Mouse (Mus musculus) forebrain, embryonic 12.5 days (tissue): ENCODE results near the gene Tgfb1. TPM values are rescaled to one million over a fixed set of nuclear protein-coding genes. Genes with fewer than 3 reads are reported as not detected.
"Not testable (repeated sequence)": the region's sequence is repeated elsewhere in the genome, so short reads cannot be mapped to it uniquely, and the experiment has no call there.

Source experiments
- ATAC-seq: fragments of 200-750 bp; cut with Nextera tagmentation; 2 replicates; pipeline ENCODE4 v1.8.0; 2017; ENCODE audit warnings: moderate TSS enrichment; ENCODE audit not compliant: low FRiP score
- H3K27ac ChIP-seq: fragments of 300-500 bp; sonication (generic); 2 replicates; pipeline ENCODE4 v1.5.1; 2016; ENCODE audit warnings: mild to moderate bottlenecking
- H3K27me3 ChIP-seq: fragments of 300-500 bp; sonication (generic); 2 replicates; pipeline ENCODE4 v1.6.1; 2016; ENCODE audit warnings: mild to moderate bottlenecking
- H3K36me3 ChIP-seq: fragments of 300-500 bp; sonication (generic); replicated peaks from 2 replicates; pipeline ENCODE4 v1.6.1; 2016; ENCODE audit warnings: mild to moderate bottlenecking
- H3K4me1 ChIP-seq: fragments of 300-500 bp; sonication (generic); 2 replicates; pipeline ENCODE4 v1.6.1; 2016
- H3K4me2 ChIP-seq: fragments of 300-500 bp; sonication (generic); 2 replicates; pipeline ENCODE4 v1.6.1; 2016; ENCODE audit warnings: mild to moderate bottlenecking, moderate library complexity
- H3K4me3 ChIP-seq: fragments of 300-500 bp; sonication (generic); replicated peaks from 2 replicates; pipeline ENCODE4 v1.5.1; 2016; ENCODE audit warnings: mild to moderate bottlenecking
- H3K9ac ChIP-seq: fragments of 300-500 bp; sonication (generic); 2 replicates; pipeline ENCODE4 v1.6.1; 2016; ENCODE audit warnings: mild to moderate bottlenecking
- H3K9me3 ChIP-seq: fragments of 300-500 bp; sonication (generic); 2 replicates; pipeline ENCODE4 v1.6.1; 2016
- WGBS: fragments of 180-500 bp; shearing (Covaris S2); methylation state at CpG from one replicate; pipeline ENCODE4 v1.1.7; 2016; 5-methylcytosine and 5-hydroxymethylcytosine counted together
- polyA plus RNA-seq: library from polyadenylated mRNA; unstranded; fragments of >200 nt; fragmentation: Nextera tagmentation; extraction: Ambion mirVana; gene quantifications from 2 replicates; pipeline ENCODE4 v1.2.1, GENCODE M21; 2016

The Tgfb1 gene
- polyA plus RNA-seq, 1 experiment from 2014 or later: 1.3 TPM

DNA sequence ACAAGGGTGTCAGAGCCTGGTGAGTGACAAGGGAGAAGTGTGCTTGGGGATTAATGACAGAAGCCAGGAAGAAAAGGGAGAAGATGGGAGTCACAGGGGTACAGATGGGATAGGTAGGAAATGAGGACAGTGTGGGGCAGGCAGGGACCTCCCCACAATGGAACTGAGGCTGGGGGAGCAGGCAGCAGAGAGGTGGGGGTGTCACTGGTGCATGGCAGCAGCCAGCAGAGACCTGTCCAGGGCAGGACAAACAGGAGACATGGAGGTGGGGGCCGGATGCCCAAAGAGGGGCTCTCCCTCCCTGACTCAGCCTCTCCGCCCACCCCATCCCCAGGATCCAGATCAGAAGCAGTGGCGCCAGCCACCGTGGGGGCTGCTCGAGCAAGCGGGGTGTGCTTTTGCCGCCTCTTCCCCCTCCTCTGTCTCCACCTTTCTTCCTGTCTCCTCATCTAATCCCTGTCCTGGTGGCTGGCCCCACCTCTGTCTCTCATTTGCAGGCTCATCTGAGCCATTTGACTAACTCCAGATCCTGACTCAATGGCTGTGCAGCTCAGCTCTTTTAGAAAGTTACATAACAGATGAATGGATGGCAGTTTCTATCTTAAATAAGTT is 23.8 kb downstream of the Tgfb1 start:
- 8% methylated on average over 6 of the region's 7 CpGs for WGBS
- no peak overlapping the region for H3K4me2 ChIP-seq

GRCm38 (mm10) chr7:25711165-25711564 is 24.4 kb downstream of the Tgfb1 start:
- 69% methylated on average over 5 of the region's 5 CpGs for WGBS
- H3K4me1 ChIP-seq: peaks cover 25% of the 10 kb centered on the region
- no peak overlapping the region for H3K9ac ChIP-seq
- no peak overlapping the region for H3K4me2 ChIP-seq
- ATAC-seq: no peak
- H3K4me3 ChIP-seq: no peak overlapping the region
- H3K9me3 ChIP-seq: no peaks in the 10 kb centered on the region
- H3K36me3 ChIP-seq: peaks cover 48% of the 10 kb centered on the region
- peaks cover 14% of the 10 kb centered on the region; the same call in 1 of the 2 replicates for H3K27me3 ChIP-seq
- no peak overlapping the region for H3K27ac ChIP-seq

More for the DNA sequence above, 23.8 kb downstream of the Tgfb1 start:
- H3K4me1 ChIP-seq: peaks cover 25% of the 10 kb centered on the region
- H3K27me3 ChIP-seq: peaks cover 19% of the 10 kb centered on the region; the same call in 1 of the 2 replicates
- peak; percentile 30; the same call in 1 of the 2 replicates for ATAC-seq
- peaks cover 42% of the 10 kb centered on the region for H3K36me3 ChIP-seq
- no peak overlapping the region for H3K27ac ChIP-seq
- no peak overlapping the region for H3K4me3 ChIP-seq
- H3K9me3 ChIP-seq: no peaks in the 10 kb centered on the region
- H3K9ac ChIP-seq: 0 out of 2 replicates have a peak overlapping the region, but pooled peaks have one; percentile 33

- no peak overlapping the region for H3K4me2 ChIP-seq
- H3K27me3 ChIP-seq: peaks cover 10% of the 10 kb centered on the region; the same call in 1 of the 2 replicates
- 44% methylated on average over 7 of the region's 7 CpGs for WGBS
- H3K27ac ChIP-seq: no peak overlapping the region
- H3K36me3 ChIP-seq: peaks cover 49% of the 10 kb centered on the region
- H3K4me1 ChIP-seq: peaks cover 25% of the 10 kb centered on the region
- peak; percentile 24; the same call in 1 of the 2 replicates for ATAC-seq
- H3K9ac ChIP-seq: 0 out of 2 replicates have a peak overlapping the region, but pooled peaks have one; percentile 7
- H3K4me3 ChIP-seq: no peak overlapping the region
- H3K9me3 ChIP-seq: no peaks in the 10 kb centered on the region
These were observed 25.0 kb downstream of the Tgfb1 start for GRCm38 (mm10) chr7:25711731-25712197.

DNA sequence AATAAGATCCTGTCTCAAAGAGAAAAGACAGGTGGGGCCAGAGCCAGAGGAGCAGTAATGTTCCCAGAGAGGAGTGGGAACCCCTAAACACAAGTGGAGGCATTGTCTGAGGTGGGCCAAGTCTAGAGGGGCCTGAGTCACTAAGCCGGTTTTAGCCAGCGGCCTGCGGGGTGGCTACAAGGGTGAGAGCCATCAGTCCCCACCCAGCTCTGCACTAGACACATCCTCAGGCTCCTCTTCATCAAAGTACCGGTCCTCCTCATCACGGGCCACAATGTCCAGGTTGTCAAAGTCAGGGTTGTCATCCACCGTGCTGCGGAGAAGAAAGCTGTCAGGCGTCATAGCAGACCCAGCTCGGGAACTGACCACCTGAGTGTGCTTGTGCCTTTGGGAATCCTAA is 26.0 kb downstream of the Tgfb1 start:
- Histone ChIP-seq H3K27ac (no peak overlapping the region), H3K9me3 (no peaks in the 10 kb centered on the region), H3K9ac (no peak overlapping the region), H3K4me3 (no peak overlapping the region), H3K36me3 (peaks cover 49% of the 10 kb centered on the region), H3K4me1 (peaks cover 30% of the 10 kb centered on the region), H3K27me3 (peaks cover 2% of the 10 kb centered on the region; the same call in 1 of the 2 replicates), H3K4me2 (no peak overlapping the region)
- no peak for ATAC-seq
- 90% methylated on average over 9 of the region's 9 CpGs for WGBS

GRCm38 (mm10) chr7:25714581-25714980 is 27.8 kb downstream of the Tgfb1 start:
- Histone ChIP-seq H3K9ac (no peak overlapping the region), H3K36me3 (peaks cover 49% of the 10 kb centered on the region), H3K27me3 (no peaks in the 10 kb centered on the region), H3K4me2 (no peak overlapping the region), H3K4me3 (no peak overlapping the region), H3K9me3 (no peaks in the 10 kb centered on the region), H3K27ac (no peak overlapping the region), H3K4me1 (peaks cover 42% of the 10 kb centered on the region)
- WGBS: 91% methylated on average over 8 of the region's 8 CpGs
- no peak for ATAC-seq

DNA sequence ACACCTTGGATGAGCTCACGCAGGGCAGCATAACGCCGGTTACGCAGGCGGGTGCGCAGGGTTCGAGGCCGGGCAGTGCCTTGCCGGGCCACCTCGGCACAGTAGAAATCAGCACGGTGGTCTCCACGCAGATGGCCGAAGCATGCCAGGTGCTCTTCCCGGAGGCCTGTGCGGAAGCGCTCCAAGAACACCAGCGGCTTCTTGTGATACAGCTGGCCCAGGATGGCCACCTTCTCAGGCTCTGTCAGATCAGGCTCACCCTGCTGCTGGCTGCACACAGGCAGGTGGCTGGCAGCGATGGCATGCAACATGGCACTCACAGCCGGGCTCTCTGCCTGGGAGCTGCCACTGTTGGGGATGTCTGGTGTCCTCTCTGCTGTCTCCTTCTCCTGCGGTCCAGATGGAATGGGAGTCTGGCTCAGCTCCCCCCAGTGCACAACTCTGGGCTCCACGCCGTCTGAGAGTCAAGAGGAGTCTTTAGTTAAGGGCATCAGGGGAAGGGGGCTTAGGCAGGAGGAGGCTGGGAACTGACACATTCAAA is 29.0 kb downstream of the Tgfb1 start:
- no peak overlapping the region for H3K4me3 ChIP-seq
- no peaks in the 10 kb centered on the region for H3K9me3 ChIP-seq
- WGBS: 96% methylated on average over 22 of the region's 22 CpGs
- H3K4me1 ChIP-seq: peaks cover 33% of the 10 kb centered on the region
- H3K9ac ChIP-seq: no peak overlapping the region
- H3K36me3 ChIP-seq: peaks cover 58% of the 10 kb centered on the region
- H3K4me2 ChIP-seq: no peak overlapping the region
- no peak for ATAC-seq
- H3K27ac ChIP-seq: no peak overlapping the region
- no peaks in the 10 kb centered on the region for H3K27me3 ChIP-seq

DNA sequence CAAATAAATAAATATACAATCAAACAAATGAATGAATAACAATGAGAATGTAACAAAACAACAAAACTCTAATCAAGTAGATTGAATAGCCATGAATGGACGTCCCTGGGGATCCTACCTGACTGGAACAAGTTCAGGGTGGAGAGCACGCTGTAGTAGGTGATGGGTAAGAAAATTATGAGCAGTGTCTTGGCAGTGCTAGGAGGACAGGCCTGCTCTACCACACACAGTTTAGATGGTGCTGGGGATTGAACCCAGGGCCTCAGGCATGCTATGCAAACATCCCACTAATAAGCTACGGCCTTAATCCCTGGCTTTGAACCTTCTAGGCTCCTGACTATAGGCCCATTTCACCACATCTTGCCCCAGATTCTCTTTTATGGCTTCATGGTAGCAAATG is 30.7 kb downstream of the Tgfb1 start:
- Histone ChIP-seq H3K4me1 (peaks cover 20% of the 10 kb centered on the region), H3K36me3 (peaks cover 59% of the 10 kb centered on the region), H3K4me3 (peak overlapping the region; percentile 71), H3K9ac (no peak overlapping the region), H3K27ac (no peak overlapping the region), H3K9me3 (no peaks in the 10 kb centered on the region), H3K4me2 (peak overlapping the region; percentile 89), H3K27me3 (no peaks in the 10 kb centered on the region)
- WGBS: 91% methylated on average over 3 of the region's 3 CpGs
- no peak for ATAC-seq

DNA sequence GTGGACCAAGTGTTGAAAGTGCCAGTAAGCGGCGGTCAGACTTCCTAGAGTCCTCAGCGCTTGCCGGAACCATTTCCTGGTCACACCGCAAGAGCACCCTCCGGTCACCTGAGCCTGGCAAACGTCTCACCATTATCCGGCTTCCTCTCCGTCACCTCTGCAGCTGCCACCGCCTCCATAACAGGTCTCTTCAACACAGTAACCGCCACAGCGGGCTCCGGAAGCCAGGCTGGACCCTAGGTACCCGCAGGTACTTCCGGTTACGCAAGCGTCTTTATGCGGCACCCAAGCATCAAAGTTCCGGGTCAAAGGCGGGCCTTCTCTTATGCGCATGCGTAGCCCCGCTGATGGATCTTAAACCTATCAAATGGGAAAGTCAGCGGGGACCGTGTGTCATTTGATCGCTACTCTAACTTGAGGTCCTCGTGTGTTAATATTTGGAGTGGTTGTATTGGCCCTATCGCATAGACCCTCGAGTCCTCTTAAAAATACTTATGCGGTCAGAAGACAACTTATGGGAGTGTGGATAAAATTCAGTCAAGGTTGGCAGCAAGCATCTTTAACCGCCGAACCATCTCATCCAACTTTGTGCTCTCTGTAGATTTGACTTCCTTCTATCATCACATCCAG is 32.1 kb downstream of the Tgfb1 start, which contains the start of gene Ccdc97:
Gene Ccdc97, minus strand, starts transcription at position 301 of the 630 bp plus-strand sequence.
- ATAC-seq: peak; percentile 88
- H3K36me3 ChIP-seq: peaks cover 59% of the 10 kb centered on the region
- H3K4me3 ChIP-seq: peak within 1 kb of the TSS; percentile 71
- H3K27me3 ChIP-seq: no peaks in the 10 kb centered on the region
- 5% methylated on average over 32 of the region's 32 CpGs for WGBS
- peaks cover 20% of the 10 kb centered on the region for H3K4me1 ChIP-seq
- H3K27ac ChIP-seq: peak within 1 kb of the TSS; percentile 71
- peak within 1 kb of the TSS; percentile 69 for H3K9ac ChIP-seq
- peak within 1 kb of the TSS; percentile 89 for H3K4me2 ChIP-seq
- H3K9me3 ChIP-seq: no peaks in the 10 kb centered on the region

GRCm38 (mm10) chr7:25719761-25720610 is 33.2 kb downstream of the Tgfb1 start:
- peak; percentile 45 for ATAC-seq
- H3K4me2 ChIP-seq: no peak overlapping the region
- 62% methylated on average over 10 of the region's 10 CpGs for WGBS
- no peak overlapping the region for H3K27ac ChIP-seq
- no peak overlapping the region for H3K4me3 ChIP-seq
- no peaks in the 10 kb centered on the region for H3K27me3 ChIP-seq
- peaks cover 59% of the 10 kb centered on the region for H3K36me3 ChIP-seq
- H3K4me1 ChIP-seq: peaks cover 20% of the 10 kb centered on the region
- no peaks in the 10 kb centered on the region for H3K9me3 ChIP-seq
- H3K9ac ChIP-seq: 0 out of 2 replicates have a peak overlapping the region, but pooled peaks have one; percentile 25

DNA sequence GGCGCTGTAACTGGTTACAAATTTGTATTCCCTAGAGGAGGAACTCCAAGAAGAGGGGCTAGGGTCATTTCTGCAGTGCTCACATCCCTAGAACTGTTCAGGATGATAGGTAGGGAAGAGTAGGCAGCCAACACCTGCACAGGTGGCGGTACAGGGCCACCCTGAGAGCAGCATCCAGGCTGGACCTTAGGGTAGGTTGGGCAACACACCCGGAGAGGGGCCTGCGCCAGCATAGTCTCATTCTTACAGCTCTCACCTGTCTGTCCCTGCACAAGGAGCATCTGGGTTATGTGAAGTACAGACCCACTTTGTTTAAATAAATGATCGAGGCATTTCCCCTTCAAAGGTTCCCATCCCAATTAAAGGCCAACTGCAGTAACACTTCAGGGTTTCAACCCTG is 34.0 kb downstream of the Tgfb1 start:
- H3K4me2 ChIP-seq: no peak overlapping the region
- no peak overlapping the region for H3K27ac ChIP-seq
- no peak overlapping the region for H3K9ac ChIP-seq
- WGBS: 94% methylated on average over 5 of the region's 5 CpGs
- H3K4me3 ChIP-seq: no peak overlapping the region
- H3K27me3 ChIP-seq: no peaks in the 10 kb centered on the region
- H3K36me3 ChIP-seq: peaks cover 59% of the 10 kb centered on the region
- no peaks in the 10 kb centered on the region for H3K9me3 ChIP-seq
- peaks cover 20% of the 10 kb centered on the region for H3K4me1 ChIP-seq
- no peak for ATAC-seq

GRCm38 (mm10) chr7:25721776-25722175 is 35.0 kb downstream of the Tgfb1 start:
- ATAC-seq, H3K9me3 ChIP-seq, H3K9ac ChIP-seq, H3K27me3 ChIP-seq, H3K4me3 ChIP-seq, H3K27ac ChIP-seq, H3K4me2 ChIP-seq: not testable (repeated sequence)
- Histone ChIP-seq H3K4me1 (peaks cover 20% of the 10 kb centered on the region), H3K36me3 (peaks cover 64% of the 10 kb centered on the region)

- H3K9ac ChIP-seq: no peak overlapping the region
- H3K4me2 ChIP-seq: no peak overlapping the region
- no peaks in the 10 kb centered on the region for H3K27me3 ChIP-seq
- H3K4me3 ChIP-seq: no peak overlapping the region
- no peaks in the 10 kb centered on the region; the same call in 1 of the 2 replicates for H3K4me1 ChIP-seq
- H3K9me3 ChIP-seq: no peaks in the 10 kb centered on the region
- ATAC-seq: no peak
- 84% methylated on average over 19 of the region's 19 CpGs for WGBS
- peaks cover 92% of the 10 kb centered on the region for H3K36me3 ChIP-seq
- H3K27ac ChIP-seq: no peak overlapping the region
These were observed 39.1 kb downstream of the Tgfb1 start for GRCm38 (mm10) chr7:25725886-25726285.
